Comparison of ENCODE assay signal across 8 mouse cellular contexts in genomic region chr11:102061236-102061940, GRCm38 (mm10). TPM values are rescaled to one million over a fixed set of nuclear protein-coding genes. Genes with fewer than 3 reads are reported as not detected.
DNase-seq lines count a peak whose midpoint lies in the region; ATAC-seq and TF ChIP-seq lines count a peak whose summit lies in the region.

No protein-coding gene starts in this region.

- DNase-seq in R1 (ENCODE audit: low read depth, low spot score) = peak; percentile 82
- DNase-seq in cerebellum, postnatal 4 days (ENCODE audit: low spot score in 2 of 2) = peak; percentile 72 to 79
- peak; percentile 80 for DNase-seq in gastrocnemius, adult 2 months
- DNase-seq in hindbrain, postnatal 0 days (ENCODE audit: low spot score) = peak; percentile 85
- DNase-seq in left cerebral cortex, adult 18-20 months (ENCODE audit: low spot score in 2 of 2) = peak; percentile 74 to 80
- peak; percentile 73 to 81 for DNase-seq in lung, postnatal 4 days
- DNase-seq in retina, postnatal 7 days (ENCODE audit: low read depth, low spot score) = peak; percentile 72
- DNase-seq in urinary bladder, adult 2 months (ENCODE audit: low spot score) = peak; percentile 47

- no peaks in the 10 kb centered on the region for H3K27me3 ChIP-seq in hindbrain, postnatal 0 days (ENCODE audit: insufficient read depth, low read length)

- H3K4me1 ChIP-seq in hindbrain, postnatal 0 days (ENCODE audit: insufficient read depth, low read length) = no peaks in the 10 kb centered on the region

- H3K9me3 ChIP-seq in hindbrain, postnatal 0 days (ENCODE audit: low read length) = no peaks in the 10 kb centered on the region

- peaks cover 14% of the 10 kb centered on the region; the same call in 1 of the 2 replicates for H3K36me3 ChIP-seq in hindbrain, postnatal 0 days (ENCODE audit: insufficient read depth, low read length)

- H3K4me3 ChIP-seq in gastrocnemius, adult 2 months = peak overlapping the region; percentile 60
- peak overlapping the region; percentile 35 for H3K4me3 ChIP-seq in hindbrain, postnatal 0 days (ENCODE audit: low read length)

- peak; percentile 81 for ATAC-seq in hindbrain, postnatal 0 days

- peak overlapping the region; percentile 33; the same call in 1 of the 2 replicates for H3K9ac ChIP-seq in hindbrain, postnatal 0 days (replicated peaks; ENCODE audit: low read length)

- H3K27ac ChIP-seq in gastrocnemius, adult 2 months = no peak overlapping the region
- no peak overlapping the region for H3K27ac ChIP-seq in hindbrain, postnatal 0 days

- TF ChIP-seq CTCF in gastrocnemius, adult 2 months (IDR thresholded peaks at IDR 0.05) = peak; percentile 98
- TF ChIP-seq CTCF in hindbrain, postnatal 0 days (IDR thresholded peaks at IDR 0.05; ENCODE audit: low read depth) = peak; percentile 97

- intact Hi-C loops in gastrocnemius, adult 2 months (cut with DNase I) = loop anchor here (2.0 kb wide), 2 partner anchors 27 to 77 kb away; partner anchors contain the start of gene Mpp2

- H3K4me2 ChIP-seq in hindbrain, postnatal 0 days (ENCODE audit: low read depth, low read length) = peak overlapping the region; percentile 72

- WGBS in hindbrain, postnatal 0 days = 5% methylated on average over 23 of the region's 23 CpGs

RNA-seq across cellular contexts. Expression of gene Cd300lg, which starts 20.1 kb away (rescaled TPM):
- 10 to 100 TPM; 17.6 to 18.9 TPM for total RNA-seq in gastrocnemius, adult 2 months (2021)
- 0.05 and 0.29 TPM in 2 replicates for total RNA-seq in hindbrain, postnatal 0 days (2014; rRNA removed)
- 0.19 and 0.40 TPM in 2 replicates for polyA plus RNA-seq in hindbrain, postnatal 0 days (2015; fragmentation: Nextera tagmentation; extraction: Ambion mirVana)
- total RNA-seq in left cerebral cortex, adult 18-20 months (2021) = under 1 TPM in 1 of 2 experiments, not detected in 1; 0.19 TPM
- 15.3 and 19.8 TPM in 2 replicates for polyA plus RNA-seq in urinary bladder, adult 2 months (2012; rRNA removed)

RNA-seq across cellular contexts. Expression of gene Mpp2, which starts 26.9 kb away (rescaled TPM):
- 1 to 10 TPM; 1.2 TPM for total RNA-seq in gastrocnemius, adult 2 months (2021)
- 49.0 and 49.9 TPM in 2 replicates for total RNA-seq in hindbrain, postnatal 0 days (2014; rRNA removed)
- 25.5 and 26.0 TPM in 2 replicates for polyA plus RNA-seq in hindbrain, postnatal 0 days (2015; fragmentation: Nextera tagmentation; extraction: Ambion mirVana)
- total RNA-seq in left cerebral cortex, adult 18-20 months (2021) = 100 to 1,000 TPM; 128 to 158 TPM
- polyA plus RNA-seq in urinary bladder, adult 2 months (2012; rRNA removed) = 18.9 and 21.0 TPM in 2 replicates

RNA-seq across cellular contexts. Expression of gene Mpp3, which starts 33.1 kb away (rescaled TPM):
- 10 to 100 TPM; 19.4 to 34.7 TPM for total RNA-seq in gastrocnemius, adult 2 months (2021)
- 73.5 and 81.3 TPM in 2 replicates for total RNA-seq in hindbrain, postnatal 0 days (2014; rRNA removed)
- polyA plus RNA-seq in hindbrain, postnatal 0 days (2015; fragmentation: Nextera tagmentation; extraction: Ambion mirVana) = 53.8 and 54.1 TPM in 2 replicates
- 10 to 100 TPM; 77.6 to 89.6 TPM for total RNA-seq in left cerebral cortex, adult 18-20 months (2021)
- 1.2 and 1.4 TPM in 2 replicates for polyA plus RNA-seq in urinary bladder, adult 2 months (2012; rRNA removed)

RNA-seq across cellular contexts. Expression of gene Ppy, which starts 39.7 kb away (rescaled TPM):
- total RNA-seq in gastrocnemius, adult 2 months (2021) = not detected
- total RNA-seq in hindbrain, postnatal 0 days (2014; rRNA removed) = not detected in 2 replicates
- not detected in 2 replicates for polyA plus RNA-seq in hindbrain, postnatal 0 days (2015; fragmentation: Nextera tagmentation; extraction: Ambion mirVana)
- not detected for total RNA-seq in left cerebral cortex, adult 18-20 months (2021)
- polyA plus RNA-seq in urinary bladder, adult 2 months (2012; rRNA removed) = 0.19 and 0.51 TPM in 2 replicates

RNA-seq across cellular contexts. Expression of gene Pyy, which starts 46.2 kb away (rescaled TPM):
- total RNA-seq in gastrocnemius, adult 2 months (2021) = not detected
- 25.8 and 42.9 TPM in 2 replicates for total RNA-seq in hindbrain, postnatal 0 days (2014; rRNA removed)
- polyA plus RNA-seq in hindbrain, postnatal 0 days (2015; fragmentation: Nextera tagmentation; extraction: Ambion mirVana) = 5.7 and 9.5 TPM in 2 replicates
- total RNA-seq in left cerebral cortex, adult 18-20 months (2021) = not detected
- not detected in 2 replicates for polyA plus RNA-seq in urinary bladder, adult 2 months (2012; rRNA removed)

Comparison
In these comparisons a context has a peak if more than half of its experiments do, and no peak if none do; other contexts are left out.
1. RNA of gene Cd300lg, which starts 20.1 kb away (total RNA-seq): 17.6 to 18.9 TPM in gastrocnemius, adult 2 months; 0.19 TPM in left cerebral cortex, adult 18-20 months and 0.05 to 0.29 TPM in hindbrain, postnatal 0 days; every median in the first group is over 10 times any median in the second.
2. RNA of gene Mpp2, which starts 26.9 kb away (total RNA-seq): 128 to 158 TPM in left cerebral cortex, adult 18-20 months and 49.0 to 49.9 TPM in hindbrain, postnatal 0 days; 1.2 TPM in gastrocnemius, adult 2 months; every median in the first group is over 10 times any median in the second.
3. Peak in every context shown above with its lines, with median percentiles within 50 percentile points of each other: DNase-seq.